Mouse (Mus musculus) midbrain, embryonic 12.5 days (tissue): ENCODE data around the gene Ndufa13. TPM values are rescaled to one million over a fixed set of nuclear protein-coding genes. Genes with fewer than 3 reads are reported as not detected.

Source experiments
- ATAC-seq: fragments of 200-750 bp; cut with Nextera tagmentation; 2 replicates; pipeline ENCODE4 v1.8.0; 2017; ENCODE audit warnings: low read depth, moderate TSS enrichment, moderate library complexity; ENCODE audit not compliant: low FRiP score
- H3K27ac ChIP-seq: fragments of 300-500 bp; sonication (generic); replicated peaks from 2 replicates; pipeline ENCODE4 v1.5.1; 2016; ENCODE audit warnings: mild to moderate bottlenecking
- H3K27me3 ChIP-seq: fragments of 300-500 bp; sonication (generic); 2 replicates; pipeline ENCODE4 v1.6.1; 2016; ENCODE audit warnings: mild to moderate bottlenecking
- H3K36me3 ChIP-seq: fragments of 300-500 bp; sonication (generic); 2 replicates; pipeline ENCODE4 v1.6.1; 2016
- H3K4me1 ChIP-seq: fragments of 300-500 bp; sonication (generic); 2 replicates; pipeline ENCODE4 v1.6.1; 2016
- H3K4me2 ChIP-seq: fragments of 300-500 bp; sonication (generic); replicated peaks from 2 replicates; pipeline ENCODE4 v1.6.1; 2016; ENCODE audit warnings: mild to moderate bottlenecking, moderate library complexity
- H3K4me3 ChIP-seq: fragments of 300-500 bp; sonication (generic); 2 replicates; pipeline ENCODE4 v1.5.1; 2016; ENCODE audit warnings: mild to moderate bottlenecking
- H3K9ac ChIP-seq: fragments of 300-500 bp; sonication (generic); replicated peaks from 2 replicates; pipeline ENCODE4 v1.6.1; 2016; ENCODE audit warnings: mild to moderate bottlenecking, moderate library complexity
- H3K9me3 ChIP-seq: fragments of 300-500 bp; sonication (generic); 2 replicates; pipeline ENCODE4 v1.6.1; 2016; ENCODE audit warnings: mild to moderate bottlenecking
- WGBS: fragments of 180-500 bp; shearing (Covaris S2); methylation state at CpG from one replicate; pipeline ENCODE4 v1.1.7; 2016; 5-methylcytosine and 5-hydroxymethylcytosine counted together
- polyA plus RNA-seq: library from polyadenylated mRNA; unstranded; fragments of >200 nt; fragmentation: Nextera tagmentation; extraction: Ambion mirVana; gene quantifications from 2 replicates; pipeline ENCODE4 v1.2.1, GENCODE M21; 2016

Gene Ndufa13
- polyA plus RNA-seq, 1 experiment from 2014 or later = 165 TPM

DNA sequence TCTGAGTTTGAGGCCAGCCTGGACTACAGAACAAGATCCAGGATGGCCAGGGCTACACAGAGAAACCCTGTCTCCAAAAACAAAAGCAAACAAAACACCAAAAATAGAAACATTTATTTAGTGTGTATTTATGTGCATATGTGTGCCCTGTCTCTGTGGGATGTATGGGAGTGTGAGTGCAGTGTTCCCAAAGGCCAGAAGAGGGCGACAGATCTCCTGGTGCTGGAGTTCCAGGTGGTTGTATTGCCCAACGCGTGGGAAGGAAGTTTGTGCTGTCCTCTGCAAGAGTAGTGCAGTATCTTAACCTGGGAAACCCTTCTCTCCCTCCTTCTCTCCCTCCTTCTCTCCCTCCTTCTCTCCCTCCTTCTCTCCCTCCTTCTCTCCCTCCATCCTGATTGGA is 52.5 kb downstream of the Ndufa13 start:
- Histone ChIP-seq H3K4me2 (no peak overlapping the region), H3K9ac (no peak overlapping the region), H3K4me1 (no peaks in the 10 kb centered on the region), H3K4me3 (no peak overlapping the region), H3K27me3 (no peaks in the 10 kb centered on the region), H3K9me3 (no peaks in the 10 kb centered on the region), H3K36me3 (peaks cover 18% of the 10 kb centered on the region), H3K27ac (no peak overlapping the region)
- 49% methylated on average over 3 of the region's 3 CpGs for WGBS
- no peak for ATAC-seq

DNA sequence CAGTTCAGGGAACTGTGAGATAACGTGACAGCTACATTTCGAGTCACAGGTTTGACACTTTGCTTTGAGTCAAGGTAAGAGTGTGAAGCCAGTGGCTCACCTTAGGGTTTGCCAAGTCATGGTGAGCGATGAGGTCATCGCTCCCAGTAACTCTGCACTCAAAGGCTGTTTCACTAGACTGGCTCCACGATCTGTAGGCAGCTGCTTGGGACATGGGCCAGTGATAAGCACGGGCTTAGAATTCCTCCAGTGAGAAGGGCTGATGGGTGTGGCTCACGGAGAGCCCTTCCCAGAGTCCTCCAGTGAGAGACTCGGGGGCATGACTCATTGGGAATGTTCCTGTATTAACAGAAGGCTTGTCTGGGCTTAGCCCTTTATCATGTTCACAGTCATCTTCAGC is 53.4 kb downstream of the Ndufa13 start:
- no peak for ATAC-seq
- Histone ChIP-seq H3K4me3 (no peak overlapping the region), H3K9ac (no peak overlapping the region), H3K4me1 (no peaks in the 10 kb centered on the region), H3K36me3 (peaks cover 18% of the 10 kb centered on the region), H3K27ac (no peak overlapping the region), H3K27me3 (no peaks in the 10 kb centered on the region), H3K4me2 (no peak overlapping the region), H3K9me3 (no peaks in the 10 kb centered on the region)
- WGBS = 90% methylated on average over 8 of the region's 8 CpGs

DNA sequence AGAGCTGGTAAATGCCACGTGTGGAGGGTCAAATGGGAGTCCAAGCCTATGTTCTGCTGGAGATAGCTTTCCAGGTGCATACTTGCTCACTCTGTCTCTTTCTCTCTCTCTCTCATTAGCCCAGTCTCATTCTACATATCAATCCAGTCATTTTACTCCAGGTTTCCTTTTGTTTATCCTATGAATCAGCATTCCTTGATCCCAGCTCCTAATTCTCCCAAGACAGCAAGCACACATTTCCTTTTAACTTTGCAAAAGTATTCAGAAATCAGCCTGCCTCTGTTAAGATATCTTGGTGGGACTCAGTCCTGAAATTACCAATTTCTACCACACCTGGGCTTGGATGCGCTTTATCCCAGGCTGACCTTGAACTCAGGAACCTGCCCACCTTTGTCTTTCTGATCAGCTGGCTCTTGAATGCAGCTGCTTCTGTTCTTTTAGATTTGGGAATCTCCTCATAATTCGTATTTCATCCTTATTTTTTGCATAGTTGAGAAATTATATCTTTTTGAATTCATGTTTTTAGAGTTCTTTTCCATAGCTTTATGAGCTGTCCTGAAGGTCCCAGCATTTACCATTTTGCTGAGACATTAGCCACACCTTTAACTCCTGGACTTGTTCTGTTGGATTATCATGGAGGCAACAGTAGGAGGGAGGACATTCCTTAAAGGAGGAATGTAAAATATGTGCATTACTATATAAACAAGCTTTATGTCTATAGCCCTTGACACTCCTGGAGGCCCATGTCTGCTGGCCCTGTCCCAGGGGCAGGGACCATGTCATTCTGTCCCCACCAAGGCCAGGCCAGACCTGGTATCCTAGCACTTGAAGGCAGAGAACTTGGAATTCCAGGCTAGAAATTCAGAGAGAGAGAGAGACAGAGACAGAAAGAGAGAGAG is 54.9 kb downstream of the Ndufa13 start:
- Histone ChIP-seq H3K9ac (no peak overlapping the region), H3K27ac (no peak overlapping the region), H3K27me3 (no peaks in the 10 kb centered on the region), H3K4me3 (no peak overlapping the region), H3K9me3 (no peaks in the 10 kb centered on the region), H3K36me3 (peaks cover 16% of the 10 kb centered on the region), H3K4me2 (no peak overlapping the region), H3K4me1 (no peaks in the 10 kb centered on the region)
- ATAC-seq = no peak
- WGBS = 84% methylated on average over 3 of the region's 3 CpGs

Other genes starting within 250 kb of the Ndufa13 start
- gene Zfp964, start 248.1 kb downstream of the Ndufa13 start, polyA plus RNA-seq = 2.6 and 3.5 TPM in 2 replicates
- gene Zfp869, start 191.8 kb downstream of the Ndufa13 start, polyA plus RNA-seq = 32.5 and 34.3 TPM in 2 replicates
- 6.3 and 7.3 TPM in 2 replicates for gene Zfp963, start 152.6 kb downstream of the Ndufa13 start, polyA plus RNA-seq
- gene Gm20422, start 127.7 kb downstream of the Ndufa13 start, polyA plus RNA-seq = 0.71 TPM in 1 of 2 replicates, not detected in the other
- 54.8 and 55.4 TPM in 2 replicates for gene Atp13a1, start 111.4 kb downstream of the Ndufa13 start, polyA plus RNA-seq
- 44.6 and 45.7 TPM in 2 replicates for gene Zfp866, start 111.4 kb downstream of the Ndufa13 start, polyA plus RNA-seq
- gene Gmip, start 93.9 kb downstream of the Ndufa13 start, polyA plus RNA-seq = 19.6 and 20.2 TPM in 2 replicates
- gene Lpar2, start 80.1 kb downstream of the Ndufa13 start, polyA plus RNA-seq = 0.54 and 0.65 TPM in 2 replicates
- gene Pbx4, start 70.1 kb downstream of the Ndufa13 start, polyA plus RNA-seq = 44.8 and 49.3 TPM in 2 replicates
- 0.85 and 1.1 TPM in 2 replicates for gene Cilp2, start 14.9 kb downstream of the Ndufa13 start, polyA plus RNA-seq
- 4.0 and 5.7 TPM in 2 replicates for gene Tssk6, start 374 bp downstream of the Ndufa13 start, polyA plus RNA-seq
- gene Yjefn3, start 154 bp upstream of the Ndufa13 start, polyA plus RNA-seq = 7.2 and 8.0 TPM in 2 replicates
- 44.3 TPM in 2 replicates for gene Gatad2a, start 93.8 kb upstream of the Ndufa13 start, polyA plus RNA-seq
- gene Mau2, start 140.2 kb upstream of the Ndufa13 start, polyA plus RNA-seq = 76.4 and 77.8 TPM in 2 replicates
- 55.6 and 56.8 TPM in 2 replicates for gene Sugp1, start 140.3 kb upstream of the Ndufa13 start, polyA plus RNA-seq
- gene Tm6sf2, start 170.4 kb upstream of the Ndufa13 start, polyA plus RNA-seq = 1.3 and 2.0 TPM in 2 replicates
- 0.20 and 0.23 TPM in 2 replicates for gene Hapln4, start 180.9 kb upstream of the Ndufa13 start, polyA plus RNA-seq
- gene Ncan, start 218.3 kb upstream of the Ndufa13 start, polyA plus RNA-seq = 91.9 and 109 TPM in 2 replicates
- gene Nr2c2ap, start 228.8 kb upstream of the Ndufa13 start, polyA plus RNA-seq = 23.3 and 23.8 TPM in 2 replicates
- 16.3 and 17.8 TPM in 2 replicates for gene Rfxank, start 236.6 kb upstream of the Ndufa13 start, polyA plus RNA-seq
- gene Borcs8, start 236.9 kb upstream of the Ndufa13 start, polyA plus RNA-seq = 37.1 and 41.9 TPM in 2 replicates
- 0.19 and 0.46 TPM in 2 replicates for gene Mef2b, start 237.2 kb upstream of the Ndufa13 start, polyA plus RNA-seq